Mouse (Mus musculus) stomach, postnatal 0 days (tissue): ENCODE measurements at regions not wholly inside any gene's neighbourhood (a gene's known extent, or its start where the extent isn't known, plus 50 kb on each side); places are given as distances from the start of the nearest gene placed in this dataset.

Source experiments
- ATAC-seq: fragments of 200-750 bp; cut with Nextera tagmentation; 2 replicates; pipeline ENCODE4 v1.8.0; 2017; ENCODE audit not compliant: low FRiP score, low TSS enrichment
- DNase-seq: peaks from one replicate; pipeline ENCODE4 v3.0.0-alpha.2; 2016; ENCODE audit warnings: low spot score
- H3K27ac ChIP-seq: fragments of 300-500 bp; sonication (generic); replicated peaks from 2 replicates; pipeline ENCODE4 v1.5.1; 2014; ENCODE audit warnings: mild to moderate bottlenecking, control low read depth
- H3K27me3 ChIP-seq: fragments of 300-500 bp; sonication (generic); 2 replicates; pipeline ENCODE4 v1.6.1; 2014; ENCODE audit warnings: low read length; ENCODE audit not compliant: control insufficient read depth, insufficient read depth
- H3K36me3 ChIP-seq: fragments of 300-500 bp; sonication (generic); 2 replicates; pipeline ENCODE4 v1.6.1; 2014; ENCODE audit warnings: low read length, mixed read lengths; ENCODE audit not compliant: control insufficient read depth, insufficient read depth
- H3K4me1 ChIP-seq: fragments of 300-500 bp; sonication (generic); replicated peaks from 2 replicates; pipeline ENCODE4 v1.6.1; 2014; ENCODE audit warnings: antibody characterized with exemption; ENCODE audit not compliant: control insufficient read depth, insufficient read depth
- H3K4me2 ChIP-seq: fragments of 300-500 bp; sonication (generic); replicated peaks from 2 replicates; pipeline ENCODE4 v1.6.1; 2014; ENCODE audit warnings: low read depth, mild to moderate bottlenecking, control low read depth, moderate library complexity
- H3K4me3 ChIP-seq: fragments of 300-500 bp; sonication (generic); 2 replicates; pipeline ENCODE4 v1.5.1; 2014; ENCODE audit warnings: low read depth, low read length, control low read depth
- H3K9ac ChIP-seq: fragments of 300-500 bp; sonication (generic); 2 replicates; pipeline ENCODE4 v1.6.1; 2014; ENCODE audit warnings: mild to moderate bottlenecking, low read length, control low read depth, mixed read lengths
- H3K9me3 ChIP-seq: fragments of 300-500 bp; sonication (generic); 2 replicates; pipeline ENCODE4 v1.6.1; 2016; ENCODE audit warnings: low read length; ENCODE audit not compliant: control insufficient read depth
- CTCF ChIP-seq: IDR thresholded peaks from 2 replicates; pipeline ENCODE4 v1.5.1; 2016; ENCODE audit warnings: antibody characterized with exemption, low read depth, mild to moderate bottlenecking, moderate library complexity
- EP300 ChIP-seq: optimal IDR thresholded peaks from 2 replicates; pipeline ENCODE3; 2016; ENCODE audit warnings: antibody characterized with exemption
- WGBS: fragments of 180-500 bp; shearing (Covaris S2); extraction: QIAGEN DNeasy Blood & Tissue Kit; methylation state at CpG from one replicate; pipeline ENCODE4 v1.1.7; 2014; 5-methylcytosine and 5-hydroxymethylcytosine counted together

- no peak overlapping the region for H3K4me3 ChIP-seq
- H3K9ac ChIP-seq, result no peak overlapping the region
- no peaks in the 10 kb centered on the region for H3K4me1 ChIP-seq
- no peaks in the 10 kb centered on the region for H3K9me3 ChIP-seq
- no peaks in the 10 kb centered on the region for H3K36me3 ChIP-seq
- ATAC-seq (no peak), DNase-seq (no peak)
- TF ChIP-seq EP300 (no peak), CTCF (no peak)
- H3K27ac ChIP-seq, result no peak overlapping the region
- no peaks in the 10 kb centered on the region for H3K27me3 ChIP-seq
- H3K4me2 ChIP-seq, result no peak overlapping the region
- WGBS, result 49% methylated on average over 2 of the region's 2 CpGs
Observed at GRCm38 (mm10) chr16:73117338-73117737, 809.2 kb downstream of the Robo1 start.

- Histone ChIP-seq H3K9ac (no peak overlapping the region), H3K27me3 (no peaks in the 10 kb centered on the region), H3K4me2 (no peak overlapping the region), H3K27ac (no peak overlapping the region), H3K4me1 (no peaks in the 10 kb centered on the region), H3K9me3 (no peaks in the 10 kb centered on the region), H3K36me3 (no peaks in the 10 kb centered on the region), H3K4me3 (no peak overlapping the region)
- DNase-seq (no peak), ATAC-seq (no peak)
- TF ChIP-seq EP300 (no peak), CTCF (no peak)
- 83% methylated on average over 7 of the region's 7 CpGs for WGBS
Observed at GRCm38 (mm10) chr16:73108021-73108452, 799.9 kb downstream of the Robo1 start.

GRCm38 (mm10) chr16:73107608-73108007, 799.5 kb downstream of the Robo1 start:
- Histone ChIP-seq H3K4me1 (no peaks in the 10 kb centered on the region), H3K9me3 (no peaks in the 10 kb centered on the region), H3K9ac (no peak overlapping the region), H3K27ac (no peak overlapping the region), H3K27me3 (no peaks in the 10 kb centered on the region), H3K36me3 (no peaks in the 10 kb centered on the region), H3K4me3 (no peak overlapping the region), H3K4me2 (no peak overlapping the region)
- no peak for DNase-seq
- ATAC-seq, result no peak
- TF ChIP-seq CTCF (no peak), EP300 (no peak)
- 88% methylated on average over 9 of the region's 9 CpGs for WGBS

GRCm38 (mm10) chr16:73105496-73105895, 797.4 kb downstream of the Robo1 start:
- Histone ChIP-seq H3K27ac (no peak overlapping the region), H3K9me3 (no peaks in the 10 kb centered on the region), H3K4me2 (no peak overlapping the region), H3K27me3 (no peaks in the 10 kb centered on the region), H3K36me3 (no peaks in the 10 kb centered on the region), H3K4me3 (no peak overlapping the region), H3K9ac (no peak overlapping the region), H3K4me1 (no peaks in the 10 kb centered on the region)
- TF ChIP-seq EP300, result no peak
- no peak for TF ChIP-seq CTCF
- ATAC-seq (no peak), DNase-seq (no peak)
- WGBS, result 68% methylated on average over 10 of the region's 10 CpGs

- TF ChIP-seq CTCF, result no peak
- no peak for TF ChIP-seq EP300
- Histone ChIP-seq H3K27ac (no peak overlapping the region), H3K4me2 (no peak overlapping the region), H3K36me3 (no peaks in the 10 kb centered on the region), H3K4me1 (no peaks in the 10 kb centered on the region), H3K4me3 (no peak overlapping the region), H3K9me3 (no peaks in the 10 kb centered on the region), H3K9ac (no peak overlapping the region), H3K27me3 (no peaks in the 10 kb centered on the region)
- DNase-seq, result no peak
- WGBS, result 60% methylated on average over 8 of the region's 8 CpGs
- ATAC-seq, result no peak
Observed at GRCm38 (mm10) chr16:73100273-73100672, 792.2 kb downstream of the Robo1 start.

DNA sequence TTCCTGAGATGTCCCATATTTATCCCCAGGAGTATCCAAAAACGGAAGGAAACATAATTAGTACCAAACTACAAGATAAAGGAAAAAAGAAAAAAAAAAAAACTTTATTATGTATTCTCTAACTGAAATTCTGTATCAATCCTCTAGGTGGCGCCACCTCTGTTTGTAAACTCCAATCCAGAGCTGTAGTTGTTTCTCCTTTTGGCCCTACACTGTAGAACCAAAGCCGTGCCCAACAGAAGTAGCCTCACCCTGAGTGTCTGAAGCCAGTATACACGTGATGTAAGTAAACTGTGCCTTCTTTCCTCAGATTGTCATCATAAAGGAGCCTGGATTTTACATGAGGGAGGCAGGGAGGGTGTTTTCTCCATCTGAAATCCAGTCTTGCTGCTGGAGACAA, 790.7 kb downstream of the Robo1 start:
- no peaks in the 10 kb centered on the region for H3K27me3 ChIP-seq
- no peak for TF ChIP-seq EP300
- peak; percentile 79 for TF ChIP-seq CTCF
- no peak overlapping the region for H3K27ac ChIP-seq
- DNase-seq, result peak; percentile 18
- ATAC-seq, result 0 out of 2 replicates have a peak, but pooled peaks have one; percentile 57
- H3K9me3 ChIP-seq, result no peaks in the 10 kb centered on the region
- H3K36me3 ChIP-seq, result no peaks in the 10 kb centered on the region
- H3K9ac ChIP-seq, result no peak overlapping the region
- no peak overlapping the region for H3K4me2 ChIP-seq
- 25% methylated on average over 4 of the region's 4 CpGs for WGBS
- H3K4me3 ChIP-seq, result no peak overlapping the region
- H3K4me1 ChIP-seq, result no peaks in the 10 kb centered on the region
